Mouse (Mus musculus) C2C12 (cell line): ENCODE results near the gene Sec24a.
A peak's percentile ranks its signal among the peaks of the same experiment; 100 is the strongest.

Source experiments
- CEBPB ChIP-seq: IDR thresholded peaks from one replicate; pipeline ENCODE4 v1.6.1; 2011; ENCODE audit warnings: low read depth, mild to moderate bottlenecking, control low read depth, moderate library complexity
- CTCF ChIP-seq: IDR thresholded peaks from one replicate; pipeline ENCODE4 v1.5.1; 2011; ENCODE audit not compliant: control insufficient read depth, insufficient read depth, insufficient read length
- FOSL1 ChIP-seq: IDR thresholded peaks from one replicate; pipeline ENCODE4 v1.8.0; 2011; ENCODE audit warnings: mild to moderate bottlenecking, low read length; ENCODE audit not compliant: poor library complexity, insufficient read depth, severe bottlenecking
- MAX ChIP-seq: IDR thresholded peaks from one replicate; pipeline ENCODE4 v1.6.1; 2011; ENCODE audit warnings: mild to moderate bottlenecking, control low read depth
- MYOD1 ChIP-seq: IDR thresholded peaks from one replicate; pipeline ENCODE4 v1.6.1; 2011; ENCODE audit warnings: low read depth; ENCODE audit not compliant: control insufficient read depth, insufficient read length
- MYOG ChIP-seq: IDR thresholded peaks from one replicate; pipeline ENCODE4 v1.6.1; 2011; ENCODE audit not compliant: control insufficient read depth, insufficient read length; ENCODE audit errors: extremely low read depth
- USF1 ChIP-seq: IDR thresholded peaks from one replicate; pipeline ENCODE4 v1.6.1; 2011; ENCODE audit warnings: low read depth, mild to moderate bottlenecking, control low read depth, moderate library complexity

DNA sequence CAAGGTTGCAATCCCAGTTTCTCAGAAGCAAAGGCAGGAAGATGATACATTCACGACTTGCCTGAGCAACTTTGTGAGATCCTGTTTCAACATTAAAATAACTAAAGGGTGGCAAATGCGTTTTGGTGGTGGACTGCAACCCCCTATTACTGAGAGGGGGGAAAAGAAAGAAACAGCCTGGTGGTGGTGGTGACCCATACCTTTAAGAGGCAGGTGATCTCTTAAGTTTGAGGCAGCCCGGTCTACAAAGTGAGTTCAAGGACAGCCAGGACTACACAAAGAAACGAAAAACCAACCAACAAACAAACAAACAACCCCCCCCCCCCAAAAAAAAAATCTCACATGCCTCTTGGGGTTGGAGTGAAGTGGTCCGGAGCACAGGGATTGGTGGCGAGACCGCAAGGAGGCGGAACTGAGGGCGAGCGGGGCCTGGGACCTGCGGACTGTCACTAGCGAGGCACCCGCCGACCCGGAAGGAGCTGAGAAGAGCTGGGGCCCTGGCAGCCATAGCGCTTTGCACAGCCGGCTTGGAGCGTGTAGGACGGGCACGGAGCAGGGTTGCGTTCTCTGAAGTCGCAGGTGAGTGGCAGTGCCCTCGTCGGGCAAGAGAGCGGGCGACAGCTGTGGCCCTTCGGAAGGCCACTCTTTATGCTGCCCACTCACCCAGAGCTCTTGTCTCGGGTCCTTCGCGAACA is at the start of gene Sec24a, which contains the start of gene Sar1b:
- TF ChIP-seq MYOD1 (no peak), CTCF (no peak), MAX (peak; percentile 81), CEBPB (no peak), MYOG (no peak), USF1 (no peak), FOSL1 (no peak)
